Mouse (Mus musculus): Measurements from ENCODE around the gene 1700012A03Rik.

DNA sequence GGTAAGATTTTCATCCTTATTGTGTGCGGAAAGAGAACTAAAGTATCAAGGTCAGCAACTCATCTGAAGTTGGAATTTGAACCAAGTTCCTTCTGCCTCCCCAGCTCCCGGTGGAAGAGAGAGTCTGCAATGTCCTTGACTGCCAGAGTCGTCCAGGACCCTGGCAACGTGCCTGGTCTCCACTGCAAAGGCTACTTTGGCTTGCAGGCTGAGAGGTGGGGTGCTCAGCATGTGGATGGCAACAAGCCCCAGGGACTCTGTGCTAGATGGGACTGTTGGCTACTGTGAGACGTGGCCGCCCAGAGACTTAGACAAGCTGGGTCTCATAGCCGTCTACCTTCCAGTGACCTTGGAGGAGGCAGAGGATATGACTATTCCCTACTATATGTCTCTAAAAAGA, 33.2 kb upstream of the 1700012A03Rik start:
- TF ChIP-seq CTCF (IDR thresholded peaks at IDR 0.05; ENCODE audit: borderline replicate concordance, extremely low read depth, insufficient read depth, insufficient read length), result no peak
- TF ChIP-seq POLR2A (IDR thresholded peaks at IDR 0.05; ENCODE audit: borderline replicate concordance, extremely low read depth, insufficient read depth, insufficient read length, poor library complexity, severe bottlenecking), result no peak
